Mouse (Mus musculus) heart, embryonic 16.5 days (tissue): ENCODE results near the gene Gins1. TPM values are rescaled to one million over a fixed set of nuclear protein-coding genes. Genes with fewer than 3 reads are reported as not detected.

ENCODE experiments used
- ATAC-seq: fragments of 200-750 bp; cut with Nextera tagmentation; replicated peaks from 2 replicates; pipeline ENCODE4 v1.8.0; 2017; ENCODE audit warnings: moderate number of reproducible peaks; ENCODE audit not compliant: insufficient read depth, low FRiP score; ENCODE audit errors: extremely low read depth
- H3K27ac ChIP-seq: fragments of 300-500 bp; sonication (generic); 2 replicates; pipeline ENCODE4 v1.5.1; 2014; ENCODE audit warnings: mild to moderate bottlenecking, low read length, control low read depth, moderate library complexity
- H3K27me3 ChIP-seq: fragments of 300-500 bp; sonication (generic); 2 replicates; pipeline ENCODE4 v1.6.1; 2014; ENCODE audit warnings: low read length, mixed read lengths; ENCODE audit not compliant: control insufficient read depth, insufficient read depth
- H3K36me3 ChIP-seq: fragments of 300-500 bp; sonication (generic); 2 replicates; pipeline ENCODE4 v1.6.1; 2014; ENCODE audit not compliant: control insufficient read depth, insufficient read depth
- H3K4me1 ChIP-seq: fragments of 300-500 bp; sonication (generic); 2 replicates; pipeline ENCODE4 v1.6.1; 2014; ENCODE audit warnings: low read length, mixed read lengths; ENCODE audit not compliant: control insufficient read depth, insufficient read depth
- H3K4me2 ChIP-seq: fragments of 300-500 bp; sonication (generic); 2 replicates; pipeline ENCODE4 v1.6.1; 2014; ENCODE audit warnings: low read depth, mild to moderate bottlenecking, control low read depth, low read length
- H3K4me3 ChIP-seq: fragments of 300-500 bp; sonication (generic); 2 replicates; pipeline ENCODE4 v1.5.1; 2014; ENCODE audit warnings: mild to moderate bottlenecking, control low read depth, low read length
- H3K9ac ChIP-seq: fragments of 300-500 bp; sonication (generic); 2 replicates; pipeline ENCODE4 v1.6.1; 2014; ENCODE audit warnings: low read length, control low read depth
- H3K9me3 ChIP-seq: fragments of 300-500 bp; sonication (generic); replicated peaks from 2 replicates; pipeline ENCODE4 v1.6.1; 2016; ENCODE audit warnings: low read length; ENCODE audit not compliant: control insufficient read depth
- WGBS: fragments of 180-500 bp; shearing (Covaris S2); extraction: QIAGEN DNeasy Blood & Tissue Kit; methylation state at CpG from one replicate; pipeline ENCODE4 v1.1.7; 2014; 5-methylcytosine and 5-hydroxymethylcytosine counted together
- polyA plus RNA-seq: library from polyadenylated mRNA; unstranded; fragments of >200 nt; fragmentation: Nextera tagmentation; extraction: Ambion mirVana; gene quantifications from 2 replicates; pipeline ENCODE4 v1.2.1, GENCODE M21; 2015

Gins1 gene
- 25.0 and 27.0 TPM in 2 replicates for polyA plus RNA-seq

DNA sequence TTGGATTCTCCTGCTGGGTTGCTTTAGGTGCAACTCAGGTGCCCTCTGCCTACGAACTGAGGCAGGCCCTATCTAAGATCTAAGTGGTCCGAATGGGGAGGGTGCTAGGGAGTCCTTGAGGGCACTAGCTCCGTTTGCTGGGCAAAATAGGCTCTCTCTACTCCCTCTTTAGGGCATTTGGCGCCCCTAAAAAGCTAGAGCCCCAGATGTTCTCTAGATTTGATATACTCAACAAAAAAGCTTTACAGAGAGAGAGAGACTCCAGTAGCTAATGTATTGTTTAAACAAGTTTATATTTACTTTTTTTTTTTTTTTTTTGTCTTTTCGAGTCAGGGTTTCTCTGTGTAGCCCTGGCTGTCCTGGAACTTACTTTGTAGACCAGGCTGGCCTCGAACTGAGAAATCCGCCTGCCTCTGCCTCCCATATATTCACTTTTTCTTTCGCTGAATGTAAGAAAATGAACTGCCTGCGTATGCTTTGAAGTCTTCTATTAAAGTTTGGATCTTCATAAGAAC, at the start of gene Gins1:
Gene Gins1 (plus strand): TSS at position 465 of the 515 bp plus-strand sequence.
- WGBS = 35% methylated on average over 9 of the region's 9 CpGs
- ATAC-seq = peak; percentile 17; the same call in 1 of the 2 replicates

DNA sequence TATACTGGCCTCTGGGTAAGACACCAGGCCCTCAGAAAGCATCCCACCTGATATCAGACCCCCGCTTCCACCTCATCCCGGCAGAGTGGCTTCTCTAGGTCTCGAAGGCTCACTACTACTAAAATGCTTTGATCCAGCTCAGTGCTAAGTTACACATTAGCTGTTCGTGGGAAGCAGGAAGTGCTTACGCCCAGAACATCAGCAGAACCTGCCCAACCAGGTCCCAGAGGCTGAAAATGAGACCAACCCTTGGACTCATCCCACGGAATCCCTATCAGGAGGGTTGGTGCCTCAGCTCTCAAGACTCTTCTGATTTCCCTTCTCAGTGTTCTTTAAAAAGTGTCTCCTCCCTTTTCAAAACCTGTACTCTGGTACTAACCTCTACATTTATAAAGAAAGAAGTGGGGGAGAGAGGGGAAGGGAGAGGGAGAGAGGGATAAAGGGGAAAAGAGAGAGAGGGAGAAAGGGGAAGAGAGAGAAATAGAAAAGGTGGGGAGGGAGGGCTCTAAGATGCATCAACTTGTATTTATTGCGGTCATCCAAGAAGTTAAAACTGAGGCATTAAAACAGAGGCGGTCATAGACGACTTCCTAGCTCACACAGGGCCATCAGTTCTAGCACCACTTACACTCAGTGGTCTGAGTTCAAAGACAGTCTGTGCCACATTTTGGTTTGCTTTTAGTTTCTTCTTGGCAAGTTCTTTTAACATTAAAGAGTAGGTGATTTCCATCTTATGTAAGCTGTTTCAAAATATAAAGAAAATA, 46.3 kb upstream of the Gins1 start:
- Histone ChIP-seq H3K27me3 (no peaks in the 10 kb centered on the region), H3K4me2 (no peak overlapping the region), H3K4me1 (no peaks in the 10 kb centered on the region), H3K9ac (no peak overlapping the region), H3K9me3 (no peaks in the 10 kb centered on the region), H3K27ac (no peak overlapping the region), H3K4me3 (no peak overlapping the region), H3K36me3 (no peaks in the 10 kb centered on the region)
- no peak for ATAC-seq
- 80% methylated on average over 9 of the region's 9 CpGs for WGBS

More for the DNA sequence above, at the start of gene Gins1:
- Histone ChIP-seq H3K9ac (peak within 1 kb of the TSS; percentile 83), H3K4me1 (peaks cover 8% of the 10 kb centered on the region), H3K27ac (peak within 1 kb of the TSS; percentile 86), H3K4me2 (peak within 1 kb of the TSS; percentile 81), H3K9me3 (no peaks in the 10 kb centered on the region), H3K36me3 (no peaks in the 10 kb centered on the region), H3K27me3 (no peaks in the 10 kb centered on the region), H3K4me3 (peak within 1 kb of the TSS; percentile 85)

DNA sequence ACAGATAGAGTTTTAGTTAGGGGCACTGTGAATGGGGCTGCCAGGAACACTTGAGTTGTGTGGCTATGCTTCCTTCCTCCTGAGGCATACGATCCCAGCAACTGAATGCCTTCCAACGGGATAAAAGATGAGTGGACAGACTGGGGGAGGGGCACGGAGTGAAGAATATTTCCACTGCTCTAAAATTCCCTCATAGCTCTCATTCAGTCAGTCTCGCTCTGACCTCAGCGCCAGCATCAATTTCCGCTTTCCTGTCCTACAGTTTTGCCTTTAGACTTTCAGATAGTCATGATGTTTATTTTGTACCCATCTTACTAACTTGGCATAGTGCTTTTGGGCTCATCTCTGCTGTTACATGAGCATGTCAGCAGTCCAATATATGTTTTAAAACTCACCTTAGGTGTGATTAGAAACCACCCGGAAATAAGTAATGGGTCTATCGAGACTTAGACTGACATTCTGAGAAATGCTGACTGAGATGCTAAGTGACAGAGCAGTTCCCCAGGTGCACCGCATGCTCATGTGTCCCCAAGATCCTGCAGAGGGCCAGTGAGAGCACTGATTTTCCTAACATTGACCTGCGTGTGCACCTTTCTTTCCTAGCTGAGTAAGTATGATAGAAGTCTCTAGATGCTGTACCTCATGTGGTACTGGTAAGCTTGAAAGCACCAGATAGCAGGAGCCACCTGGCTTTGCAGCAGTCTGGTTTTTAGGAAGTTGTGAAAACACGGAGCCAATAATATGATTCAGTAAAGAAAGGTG, 45.3 kb upstream of the Gins1 start:
- ATAC-seq = no peak
- H3K36me3 ChIP-seq = no peaks in the 10 kb centered on the region
- H3K4me2 ChIP-seq = no peak overlapping the region
- H3K4me3 ChIP-seq = no peak overlapping the region
- no peaks in the 10 kb centered on the region for H3K27me3 ChIP-seq
- WGBS = 72% methylated on average over 11 of the region's 11 CpGs
- H3K9me3 ChIP-seq = no peaks in the 10 kb centered on the region
- no peak overlapping the region for H3K27ac ChIP-seq
- H3K9ac ChIP-seq = no peak overlapping the region
- no peaks in the 10 kb centered on the region for H3K4me1 ChIP-seq

DNA sequence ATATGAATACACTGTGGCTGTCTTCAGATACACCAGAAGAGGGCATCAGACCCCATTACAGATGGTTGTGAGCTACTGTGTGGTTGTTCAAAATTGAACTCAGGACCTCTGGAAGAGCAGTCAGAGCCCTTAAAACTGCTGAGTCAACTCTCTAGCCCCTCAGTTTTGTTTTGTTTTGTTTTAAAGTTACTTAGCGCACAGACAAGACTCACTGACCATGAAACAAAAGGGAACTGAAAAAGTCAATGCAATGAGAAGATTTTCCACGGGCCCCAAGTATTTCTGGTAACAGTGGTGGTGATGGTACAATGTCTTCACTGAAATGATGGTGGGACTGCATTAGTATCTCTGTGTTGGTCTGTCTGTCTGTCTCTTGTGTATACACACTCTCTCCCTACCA, 44.1 kb upstream of the Gins1 start:
- Histone ChIP-seq H3K27me3 (no peaks in the 10 kb centered on the region), H3K36me3 (no peaks in the 10 kb centered on the region), H3K9ac (no peak overlapping the region), H3K27ac (no peak overlapping the region), H3K9me3 (no peaks in the 10 kb centered on the region), H3K4me2 (no peak overlapping the region), H3K4me1 (no peaks in the 10 kb centered on the region), H3K4me3 (no peak overlapping the region)
- 89% methylated on average over 2 of the region's 2 CpGs for WGBS
- no peak for ATAC-seq

DNA sequence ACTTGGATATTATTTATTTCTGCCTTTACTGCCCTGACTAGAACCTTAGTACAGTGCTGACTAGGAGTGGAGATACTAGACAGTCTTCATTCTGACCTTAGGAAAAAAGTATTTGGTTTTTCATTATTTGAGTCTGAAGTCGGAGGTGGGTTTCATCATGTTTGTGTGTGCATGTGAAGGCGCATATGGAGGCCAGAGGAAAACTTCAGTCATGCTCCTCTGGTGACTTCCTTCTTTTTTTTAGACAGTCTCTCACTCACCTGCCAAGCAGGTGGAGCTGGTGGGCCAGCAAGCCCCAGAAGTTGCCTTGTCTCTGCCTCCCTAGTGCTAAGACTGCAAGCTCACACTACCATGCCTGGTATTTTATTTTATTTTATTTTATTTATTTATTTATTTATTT, 38.2 kb upstream of the Gins1 start:
- 92% methylated on average over 2 of the region's 2 CpGs for WGBS
- H3K36me3 ChIP-seq = no peaks in the 10 kb centered on the region
- no peaks in the 10 kb centered on the region for H3K9me3 ChIP-seq
- no peak overlapping the region for H3K4me3 ChIP-seq
- no peak overlapping the region for H3K27ac ChIP-seq
- no peaks in the 10 kb centered on the region for H3K27me3 ChIP-seq
- H3K9ac ChIP-seq = no peak overlapping the region
- H3K4me2 ChIP-seq = no peak overlapping the region
- H3K4me1 ChIP-seq = peaks cover 3% of the 10 kb centered on the region; the same call in 1 of the 2 replicates
- ATAC-seq = no peak

DNA sequence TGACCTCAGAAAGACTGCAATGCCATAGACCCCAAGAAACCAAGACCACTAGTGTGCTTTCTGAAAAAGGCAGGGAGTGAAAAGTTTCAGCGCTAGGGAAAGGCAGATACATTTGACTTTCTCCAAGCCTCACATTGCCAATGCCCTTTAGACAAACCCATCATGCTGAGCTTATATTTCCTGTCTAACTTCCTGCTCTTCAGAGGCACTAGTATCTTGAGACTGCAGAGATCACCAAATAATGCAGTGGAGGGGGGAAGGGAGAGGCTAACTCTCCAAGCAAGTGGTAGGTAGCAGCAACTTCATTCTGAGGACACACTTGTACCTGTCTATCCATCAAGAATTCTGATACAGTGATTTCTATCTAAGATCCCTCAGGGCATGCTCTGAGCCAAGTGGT, 35.8 kb upstream of the Gins1 start:
- WGBS = 81% methylated on average over 1 of the region's 1 CpGs
- ATAC-seq = no peak
- Histone ChIP-seq H3K9me3 (no peaks in the 10 kb centered on the region), H3K9ac (no peak overlapping the region), H3K27ac (no peak overlapping the region), H3K4me1 (peaks cover 5% of the 10 kb centered on the region; the same call in 1 of the 2 replicates), H3K27me3 (no peaks in the 10 kb centered on the region), H3K4me2 (no peak overlapping the region), H3K36me3 (no peaks in the 10 kb centered on the region), H3K4me3 (no peak overlapping the region)

DNA sequence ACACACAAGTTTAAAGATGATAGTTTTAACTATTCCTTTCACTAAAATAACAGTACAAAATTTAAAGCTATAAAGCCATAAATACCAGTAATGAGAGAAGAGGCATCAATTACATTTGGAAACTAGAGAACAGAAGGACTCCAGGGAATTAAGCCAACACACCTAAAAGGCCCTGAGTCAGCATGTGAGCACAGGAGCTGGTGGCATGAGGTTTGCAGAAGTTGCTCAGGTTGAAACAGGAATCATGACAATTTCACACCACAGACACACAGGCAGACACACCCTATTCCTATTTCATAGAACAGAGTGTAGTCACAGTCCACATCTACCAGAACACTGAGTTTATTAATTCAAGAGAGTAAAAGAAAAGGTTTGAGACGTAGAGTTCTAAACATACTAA, 30.7 kb upstream of the Gins1 start:
- Histone ChIP-seq H3K4me1 (peaks cover 3% of the 10 kb centered on the region; the same call in 1 of the 2 replicates), H3K9ac (no peak overlapping the region), H3K4me2 (no peak overlapping the region), H3K27ac (no peak overlapping the region), H3K36me3 (no peaks in the 10 kb centered on the region), H3K4me3 (no peak overlapping the region), H3K27me3 (no peaks in the 10 kb centered on the region), H3K9me3 (no peaks in the 10 kb centered on the region)
- no peak for ATAC-seq
- WGBS = 90% methylated on average over 1 of the region's 1 CpGs

DNA sequence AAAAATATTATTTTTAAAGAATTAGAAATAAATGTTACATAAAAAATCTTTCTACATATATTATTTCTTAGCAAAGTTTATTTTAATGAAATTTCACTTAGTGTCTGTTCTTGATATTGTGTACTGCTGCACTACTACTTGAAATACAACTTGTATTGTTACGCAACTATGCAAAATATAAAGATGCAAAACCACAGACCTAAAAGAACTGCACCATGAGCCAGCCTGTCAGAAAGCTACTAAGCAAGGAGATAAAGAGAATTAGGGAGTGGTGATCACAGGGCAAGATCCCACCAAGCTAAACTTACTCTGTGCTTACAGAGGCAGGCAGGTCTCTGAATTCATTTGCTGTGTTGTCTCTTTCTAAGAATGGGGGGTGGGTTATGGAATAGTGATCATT, 30.0 kb upstream of the Gins1 start:
- Histone ChIP-seq H3K4me1 (0 out of 2 replicates have a peak, but pooled peaks cover 2% of the 10 kb centered on the region), H3K4me3 (no peak overlapping the region), H3K9ac (no peak overlapping the region), H3K9me3 (no peaks in the 10 kb centered on the region), H3K36me3 (no peaks in the 10 kb centered on the region), H3K4me2 (no peak overlapping the region), H3K27ac (no peak overlapping the region), H3K27me3 (no peaks in the 10 kb centered on the region)
- ATAC-seq = no peak
- 98% methylated on average over 1 of the region's 1 CpGs for WGBS

DNA sequence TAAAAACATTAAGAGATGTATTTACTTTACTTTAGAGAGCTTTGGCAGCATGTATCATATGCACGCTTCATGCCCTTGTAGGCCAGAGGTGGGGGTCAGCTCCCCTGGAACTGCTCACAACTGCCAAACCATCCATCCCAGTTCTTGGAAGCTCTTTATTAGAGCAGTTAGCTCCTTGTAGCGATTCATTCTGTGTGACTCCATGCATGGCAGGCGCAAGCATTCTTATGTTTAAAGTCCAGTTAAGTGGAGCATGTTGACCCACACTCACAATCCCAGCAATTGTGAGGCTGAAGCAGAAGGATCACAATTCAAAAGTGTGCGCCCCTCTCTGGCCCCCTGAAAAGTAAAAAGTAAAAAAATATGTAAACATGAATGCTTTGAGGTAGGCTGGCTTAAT, 27.6 kb upstream of the Gins1 start:
- no peaks in the 10 kb centered on the region for H3K27me3 ChIP-seq
- H3K27ac ChIP-seq = no peak overlapping the region
- WGBS = 87% methylated on average over 4 of the region's 4 CpGs
- no peak overlapping the region for H3K4me3 ChIP-seq
- ATAC-seq = no peak
- no peak overlapping the region for H3K9ac ChIP-seq
- no peaks in the 10 kb centered on the region for H3K36me3 ChIP-seq
- no peaks in the 10 kb centered on the region for H3K9me3 ChIP-seq
- no peak overlapping the region for H3K4me2 ChIP-seq
- H3K4me1 ChIP-seq = 0 out of 2 replicates have a peak, but pooled peaks cover 2% of the 10 kb centered on the region
